Mouse (Mus musculus) hindbrain, embryonic 11.5 days (tissue): ENCODE data around the gene Zfp729a. TPM values are rescaled to one million over a fixed set of nuclear protein-coding genes. Genes with fewer than 3 reads are reported as not detected.

ENCODE experiments used
- ATAC-seq: fragments of 200-750 bp; cut with Nextera tagmentation; 2 replicates; pipeline ENCODE4 v1.8.0; 2017; ENCODE audit warnings: mild to moderate bottlenecking, moderate TSS enrichment, moderate library complexity; ENCODE audit not compliant: low FRiP score
- DNase-seq: peaks from one replicate; pipeline ENCODE4 v3.0.0-alpha.2; 2015; ENCODE audit warnings: low spot score
- H3K27ac ChIP-seq: fragments of 300-500 bp; sonication (generic); 2 replicates; pipeline ENCODE4 v1.5.1; 2014; ENCODE audit warnings: mild to moderate bottlenecking, low read depth, low read length
- H3K27me3 ChIP-seq: fragments of 300-500 bp; sonication (generic); 2 replicates; pipeline ENCODE4 v1.6.1; 2014; ENCODE audit warnings: mild to moderate bottlenecking, low read length, moderate library complexity, mixed read lengths; ENCODE audit not compliant: control insufficient read depth, insufficient read depth
- H3K36me3 ChIP-seq: fragments of 300-500 bp; sonication (generic); 2 replicates; pipeline ENCODE4 v1.6.1; 2014; ENCODE audit warnings: mild to moderate bottlenecking, low read length, moderate library complexity, mixed read lengths; ENCODE audit not compliant: control insufficient read depth, insufficient read depth
- H3K4me1 ChIP-seq: fragments of 300-500 bp; sonication (generic); replicated peaks from 2 replicates; pipeline ENCODE4 v1.6.1; 2014; ENCODE audit warnings: low read length, mixed read lengths; ENCODE audit not compliant: control insufficient read depth, insufficient read depth
- H3K4me2 ChIP-seq: fragments of 300-500 bp; sonication (generic); replicated peaks from 2 replicates; pipeline ENCODE4 v1.6.1; 2014; ENCODE audit warnings: mild to moderate bottlenecking, low read depth, low read length
- H3K4me3 ChIP-seq: fragments of 300-500 bp; sonication (generic); 2 replicates; pipeline ENCODE4 v1.5.1; 2014; ENCODE audit warnings: low read depth, low read length
- H3K9ac ChIP-seq: fragments of 300-500 bp; sonication (generic); 2 replicates; pipeline ENCODE4 v1.6.1; 2014; ENCODE audit warnings: low read depth, low read length
- H3K9me3 ChIP-seq: fragments of 300-500 bp; sonication (generic); 2 replicates; pipeline ENCODE4 v1.6.1; 2016; ENCODE audit warnings: low read length; ENCODE audit not compliant: control insufficient read depth
- WGBS: fragments of 180-500 bp; shearing (Covaris S2); extraction: QIAGEN DNeasy Blood & Tissue Kit; methylation state at CpG from one replicate; pipeline ENCODE4 v1.1.7; 2014; 5-methylcytosine and 5-hydroxymethylcytosine counted together
- polyA plus RNA-seq: library from polyadenylated mRNA; unstranded; fragments of >200 nt; fragmentation: Nextera tagmentation; extraction: Ambion mirVana; gene quantifications from 2 replicates; pipeline ENCODE4 v1.2.1, GENCODE M21; 2014

The Zfp729a gene
- polyA plus RNA-seq, 1 experiment from 2014 or later: 4.3 TPM

DNA sequence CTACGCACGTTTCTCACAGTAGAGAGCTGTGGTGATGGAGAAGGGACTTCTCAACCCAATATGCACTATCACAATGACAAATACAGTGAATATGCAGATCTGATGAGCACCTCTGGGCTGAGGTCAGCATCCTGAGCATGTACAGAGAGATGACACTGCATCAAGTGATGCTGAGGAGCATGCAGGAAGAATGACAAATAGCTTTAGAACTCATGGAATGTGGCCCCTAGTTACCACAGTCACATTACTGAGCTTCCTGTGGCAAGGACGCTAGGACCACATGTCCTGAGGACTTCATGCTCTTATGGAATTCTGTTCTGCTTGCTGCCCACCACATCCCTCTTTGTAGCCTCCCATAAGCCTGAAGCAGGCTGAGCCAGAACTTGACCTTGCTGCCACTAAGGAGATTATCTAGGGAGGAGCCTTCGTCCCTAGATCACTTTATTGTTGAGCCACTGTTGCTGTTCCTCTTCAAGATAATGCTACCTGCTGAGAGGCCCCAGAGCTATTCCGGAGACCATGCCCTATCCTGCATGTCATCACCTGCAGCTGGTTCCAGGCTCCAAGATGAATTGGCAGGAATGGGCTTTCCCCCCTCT, 64.9 kb downstream of the Zfp729a start:
- Histone ChIP-seq H3K4me1 (no peaks in the 10 kb centered on the region), H3K9me3 (no peaks in the 10 kb centered on the region), H3K4me2 (no peak overlapping the region), H3K36me3 (no peaks in the 10 kb centered on the region), H3K27ac (no peak overlapping the region), H3K9ac (no peak overlapping the region), H3K4me3 (no peak overlapping the region), H3K27me3 (no peaks in the 10 kb centered on the region)
- WGBS: 73% methylated on average over 5 of the region's 5 CpGs
- DNase-seq: no peak
- no peak for ATAC-seq

Other genes with a start within 250 kb of the Zfp729a start
- 3.2 and 4.3 TPM in 2 replicates for gene Zfp429, start 238.0 kb downstream of the Zfp729a start, polyA plus RNA-seq
- gene Zfp459, start 216.4 kb downstream of the Zfp729a start, polyA plus RNA-seq: 0.70 and 1.4 TPM in 2 replicates
- gene Zfp874a, start 186.2 kb downstream of the Zfp729a start, polyA plus RNA-seq: 7.5 TPM in 2 replicates
- 1.3 and 1.4 TPM in 2 replicates for gene Zfp874b, start 153.5 kb downstream of the Zfp729a start, polyA plus RNA-seq
- gene Zfp58, start 137.2 kb downstream of the Zfp729a start, polyA plus RNA-seq: 15.4 and 15.6 TPM in 2 replicates
- gene Gm26965, start 111.6 kb downstream of the Zfp729a start, polyA plus RNA-seq: 0.23 TPM in 1 of 2 replicates, not detected in the other
- 34.9 and 39.7 TPM in 2 replicates for gene Zfp87, start 111.6 kb downstream of the Zfp729a start, polyA plus RNA-seq
- 19.5 and 21.8 TPM in 2 replicates for gene Zfp748, start 84.0 kb downstream of the Zfp729a start, polyA plus RNA-seq
- 5.4 and 5.6 TPM in 2 replicates for gene Zfp729b, start 28.1 kb downstream of the Zfp729a start, polyA plus RNA-seq
- gene Gm49345, start within 50 bp of the Zfp729a start, polyA plus RNA-seq: 0.94 TPM in 1 of 2 replicates, not detected in the other
- 11.9 and 14.3 TPM in 2 replicates for gene Zfp738, start 49.3 kb upstream of the Zfp729a start, polyA plus RNA-seq
- gene Zfp65, start 91.4 kb upstream of the Zfp729a start, polyA plus RNA-seq: 4.0 and 5.3 TPM in 2 replicates
- gene Zfp85, start 117.4 kb upstream of the Zfp729a start, polyA plus RNA-seq: 6.0 and 6.3 TPM in 2 replicates
- gene Zfp493, start 141.9 kb upstream of the Zfp729a start, polyA plus RNA-seq: 3.8 and 3.9 TPM in 2 replicates
- 8.4 and 9.7 TPM in 2 replicates for gene Zfp273, start 175.9 kb upstream of the Zfp729a start, polyA plus RNA-seq
- gene Gm10037, start 193.3 kb upstream of the Zfp729a start, polyA plus RNA-seq: 2.7 and 3.3 TPM in 2 replicates
- gene BC048507, start 225.5 kb upstream of the Zfp729a start, polyA plus RNA-seq: not detected in 2 replicates